Mouse (Mus musculus): ENCODE results near the gene Smyd1. TPM values are rescaled to one million over a fixed set of nuclear protein-coding genes. Genes with fewer than 3 reads are reported as not detected.

Smyd1 gene
- polyA plus RNA-seq, 1 experiment: 5.0 TPM

GRCm38 (mm10) chr6:71322491-71322921 lies 473 bp upstream of the Smyd1 start, which contains the start of gene Cd8b1:
Gene Cd8b1, plus strand, starts transcription at chr6:71322788.
- Histone ChIP-seq H3K4me3 (replicated peaks; ENCODE audit: insufficient read depth, low read depth, low read length) (no peak within 1 kb of the TSS), H3K27me3 (ENCODE audit: control insufficient read depth, insufficient read depth, low read length) (no peaks in the 10 kb centered on the region), H3K4me1 (ENCODE audit: control insufficient read depth, insufficient read depth, low read length) (no peaks in the 10 kb centered on the region), H3K27ac (ENCODE audit: insufficient read depth, low read length) (no peak within 1 kb of the TSS)
- TF ChIP-seq POLR2A (IDR thresholded peaks at IDR 0.05; ENCODE audit: borderline replicate concordance, insufficient read depth, low read length) (no peak), CTCF (IDR thresholded peaks at IDR 0.05; ENCODE audit: borderline replicate concordance, insufficient read depth, low read depth, low read length) (no peak)
- 84% methylated on average over 7 of the region's 7 CpGs for WGBS
- DNase-seq: no peak

- no peaks in the 10 kb centered on the region for H3K27me3 ChIP-seq (ENCODE audit: control insufficient read depth, insufficient read depth, low read length)
- WGBS: 90% methylated on average over 8 of the region's 8 CpGs
- TF ChIP-seq CTCF (IDR thresholded peaks at IDR 0.05; ENCODE audit: borderline replicate concordance, insufficient read depth, low read depth, low read length) (no peak), POLR2A (IDR thresholded peaks at IDR 0.05; ENCODE audit: borderline replicate concordance, insufficient read depth, low read length) (no peak)
- no peak for DNase-seq
- no peak overlapping the region for H3K27ac ChIP-seq (ENCODE audit: insufficient read depth, low read length)
- H3K4me1 ChIP-seq (ENCODE audit: control insufficient read depth, insufficient read depth, low read length): no peaks in the 10 kb centered on the region
- no peak overlapping the region for H3K4me3 ChIP-seq (replicated peaks; ENCODE audit: insufficient read depth, low read depth, low read length)
These were observed 14.5 kb downstream of the Smyd1 start for GRCm38 (mm10) chr6:71307486-71307885.

GRCm38 (mm10) chr6:71302097-71302731 lies 19.8 kb downstream of the Smyd1 start:
- no peak for TF ChIP-seq POLR2A (IDR thresholded peaks at IDR 0.05; ENCODE audit: borderline replicate concordance, insufficient read depth, low read length)
- no peak for TF ChIP-seq CTCF (IDR thresholded peaks at IDR 0.05; ENCODE audit: borderline replicate concordance, insufficient read depth, low read depth, low read length)
- DNase-seq: peak in 1 of 2 experiments; percentile 16
- WGBS: 73% methylated on average over 6 of the region's 6 CpGs

GRCm38 (mm10) chr6:71298751-71299150 lies 23.3 kb downstream of the Smyd1 start:
- Histone ChIP-seq H3K4me3 (replicated peaks; ENCODE audit: insufficient read depth, low read depth, low read length) (no peak overlapping the region), H3K27me3 (ENCODE audit: control insufficient read depth, insufficient read depth, low read length) (no peaks in the 10 kb centered on the region; the same call in 1 of the 2 replicates), H3K4me1 (ENCODE audit: control insufficient read depth, insufficient read depth, low read length) (no peaks in the 10 kb centered on the region), H3K27ac (ENCODE audit: insufficient read depth, low read length) (no peak overlapping the region)
- 45% methylated on average over 3 of the region's 3 CpGs for WGBS
- DNase-seq: peak in 1 of 2 experiments; percentile 27
- no peak for TF ChIP-seq POLR2A (IDR thresholded peaks at IDR 0.05; ENCODE audit: borderline replicate concordance, insufficient read depth, low read length)
- TF ChIP-seq CTCF (IDR thresholded peaks at IDR 0.05; ENCODE audit: borderline replicate concordance, insufficient read depth, low read depth, low read length): peak; percentile 54

More at GRCm38 (mm10) chr6:71302097-71302731, 19.8 kb downstream of the Smyd1 start:
- Histone ChIP-seq H3K4me3 (replicated peaks; ENCODE audit: insufficient read depth, low read depth, low read length) (no peak overlapping the region), H3K27me3 (ENCODE audit: control insufficient read depth, insufficient read depth, low read length) (no peaks in the 10 kb centered on the region; the same call in 1 of the 2 replicates), H3K4me1 (ENCODE audit: control insufficient read depth, insufficient read depth, low read length) (no peaks in the 10 kb centered on the region), H3K27ac (ENCODE audit: insufficient read depth, low read length) (no peak overlapping the region)

DNA sequence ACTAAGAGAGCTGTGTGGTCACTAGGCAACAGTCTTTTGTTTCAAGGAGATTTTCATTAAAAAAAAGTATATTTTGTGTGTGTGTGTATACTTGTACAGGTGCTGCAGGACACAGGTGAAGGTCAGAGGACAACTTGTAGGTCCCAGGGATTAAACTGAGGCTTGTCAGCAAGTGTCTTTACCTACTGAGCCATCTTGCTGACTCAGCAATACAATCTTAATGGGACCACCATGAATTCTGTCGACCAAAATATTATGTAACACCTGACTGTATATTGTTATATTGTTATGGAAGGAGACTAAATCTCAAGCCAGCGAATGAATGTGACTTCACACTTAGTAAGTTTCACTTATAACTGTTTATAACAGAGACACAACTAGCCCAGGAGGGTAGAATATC lies 24.0 kb downstream of the Smyd1 start:
- no peak overlapping the region for H3K27ac ChIP-seq (ENCODE audit: insufficient read depth, low read length)
- TF ChIP-seq CTCF (IDR thresholded peaks at IDR 0.05; ENCODE audit: borderline replicate concordance, insufficient read depth, low read depth, low read length) (no peak), POLR2A (IDR thresholded peaks at IDR 0.05; ENCODE audit: borderline replicate concordance, insufficient read depth, low read length) (no peak)
- H3K4me1 ChIP-seq (ENCODE audit: control insufficient read depth, insufficient read depth, low read length): no peaks in the 10 kb centered on the region
- 68% methylated on average over 2 of the region's 2 CpGs for WGBS
- no peak overlapping the region for H3K4me3 ChIP-seq (replicated peaks; ENCODE audit: insufficient read depth, low read depth, low read length)
- no peaks in the 10 kb centered on the region; the same call in 1 of the 2 replicates for H3K27me3 ChIP-seq (ENCODE audit: control insufficient read depth, insufficient read depth, low read length)
- no peak for DNase-seq

- DNase-seq: no peak
- WGBS: 75% methylated on average over 6 of the region's 6 CpGs
- Histone ChIP-seq H3K4me3 (replicated peaks; ENCODE audit: insufficient read depth, low read depth, low read length) (no peak overlapping the region), H3K27ac (ENCODE audit: insufficient read depth, low read length) (no peak overlapping the region), H3K4me1 (ENCODE audit: control insufficient read depth, insufficient read depth, low read length) (no peaks in the 10 kb centered on the region), H3K27me3 (ENCODE audit: control insufficient read depth, insufficient read depth, low read length) (no peaks in the 10 kb centered on the region)
- no peak for TF ChIP-seq POLR2A (IDR thresholded peaks at IDR 0.05; ENCODE audit: borderline replicate concordance, insufficient read depth, low read length)
- TF ChIP-seq CTCF (IDR thresholded peaks at IDR 0.05; ENCODE audit: borderline replicate concordance, insufficient read depth, low read depth, low read length): no peak
These were observed 26.7 kb downstream of the Smyd1 start for GRCm38 (mm10) chr6:71295303-71295702.

- no peaks in the 10 kb centered on the region for H3K4me1 ChIP-seq (ENCODE audit: control insufficient read depth, insufficient read depth, low read length)
- WGBS: 90% methylated on average over 14 of the region's 14 CpGs
- H3K27me3 ChIP-seq (ENCODE audit: control insufficient read depth, insufficient read depth, low read length): no peaks in the 10 kb centered on the region
- H3K27ac ChIP-seq (ENCODE audit: insufficient read depth, low read length): no peak overlapping the region
- no peak overlapping the region for H3K4me3 ChIP-seq (replicated peaks; ENCODE audit: insufficient read depth, low read depth, low read length)
- no peak for DNase-seq
- TF ChIP-seq CTCF (IDR thresholded peaks at IDR 0.05; ENCODE audit: borderline replicate concordance, insufficient read depth, low read depth, low read length) (no peak), POLR2A (IDR thresholded peaks at IDR 0.05; ENCODE audit: borderline replicate concordance, insufficient read depth, low read length) (no peak)
These were observed 28.5 kb downstream of the Smyd1 start for GRCm38 (mm10) chr6:71293509-71293908.

GRCm38 (mm10) chr6:71279418-71279817 lies 42.6 kb downstream of the Smyd1 start:
- Histone ChIP-seq H3K27ac (ENCODE audit: insufficient read depth, low read length) (no peak overlapping the region), H3K27me3 (ENCODE audit: control insufficient read depth, insufficient read depth, low read length) (no peaks in the 10 kb centered on the region), H3K4me1 (ENCODE audit: control insufficient read depth, insufficient read depth, low read length) (no peaks in the 10 kb centered on the region), H3K4me3 (replicated peaks; ENCODE audit: insufficient read depth, low read depth, low read length) (no peak overlapping the region)
- WGBS: 10% methylated on average over 1 of the region's 1 CpGs
- DNase-seq: no peak
- no peak for TF ChIP-seq CTCF (IDR thresholded peaks at IDR 0.05; ENCODE audit: borderline replicate concordance, insufficient read depth, low read depth, low read length)
- TF ChIP-seq POLR2A (IDR thresholded peaks at IDR 0.05; ENCODE audit: borderline replicate concordance, insufficient read depth, low read length): no peak

Data from cerebellum, adult 2 months (tissue).